Mouse (Mus musculus) 416B (cell line): Measurements from ENCODE around the gene Tnfsfm13.

Experiments
- DNase-seq: peaks from one replicate; pipeline ENCODE4 v3.0.0; 2011; ENCODE audit warnings: low read depth

The Tnfsfm13 gene

GRCm38 (mm10) chr11:69695361-69696181, at the start of gene Tnfsfm13, which contains the start of gene Tnfsf12:
Gene Tnfsfm13 (minus strand): TSS chr11:69696098.
Gene Tnfsf12 (minus strand): TSS chr11:69695849.
- no peak for DNase-seq

GRCm38 (mm10) chr11:69731408-69731807, 35.5 kb upstream of the Tnfsfm13 start:
- DNase-seq: peak; percentile 45

- peak; percentile 91 for DNase-seq
These were observed 33.2 kb upstream of the Tnfsfm13 start for GRCm38 (mm10) chr11:69729063-69729462.

DNA sequence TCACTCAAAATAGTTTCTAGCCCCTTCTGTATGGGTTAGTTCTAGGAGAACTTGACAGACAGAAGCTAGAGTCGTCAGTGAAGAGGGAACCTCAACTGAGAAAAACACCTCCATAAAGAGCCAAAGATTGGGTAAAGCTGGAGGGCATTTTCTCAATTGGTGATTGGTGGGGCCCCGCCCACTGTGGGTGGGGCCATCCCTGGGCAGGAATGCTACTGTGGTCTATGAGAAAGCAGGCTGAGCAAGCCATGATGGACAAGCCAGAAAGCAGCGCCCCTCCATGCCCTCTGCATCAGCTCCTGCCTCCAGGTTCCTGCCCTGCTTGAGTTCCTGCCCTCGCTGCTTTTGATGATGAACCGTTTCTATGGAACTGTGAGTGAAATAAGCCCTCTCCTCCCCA, 30.1 kb upstream of the Tnfsfm13 start:
- peak; percentile 36 for DNase-seq

- no peak for DNase-seq
These were observed 27.2 kb upstream of the Tnfsfm13 start for GRCm38 (mm10) chr11:69723074-69723473.

DNA sequence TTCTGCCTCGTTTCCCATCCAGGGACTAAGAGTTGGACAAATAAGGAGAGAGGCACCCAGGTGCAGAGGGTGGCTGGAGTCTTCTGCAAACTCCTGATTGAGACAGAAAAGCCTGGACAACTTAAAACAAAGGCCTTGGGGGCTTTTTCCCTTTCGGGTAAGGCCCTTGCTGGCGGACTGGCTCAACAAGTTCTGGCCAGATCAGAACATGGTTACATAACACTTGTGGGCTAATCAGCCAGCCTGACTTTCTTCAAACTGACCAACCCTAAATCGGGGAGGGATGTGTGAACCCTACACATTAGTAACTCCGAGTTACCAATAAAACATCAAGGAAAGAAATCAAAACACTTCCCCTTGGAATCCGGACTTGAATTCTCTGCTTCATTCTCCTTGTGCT, 25.0 kb upstream of the Tnfsfm13 start:
- no peak for DNase-seq

DNA sequence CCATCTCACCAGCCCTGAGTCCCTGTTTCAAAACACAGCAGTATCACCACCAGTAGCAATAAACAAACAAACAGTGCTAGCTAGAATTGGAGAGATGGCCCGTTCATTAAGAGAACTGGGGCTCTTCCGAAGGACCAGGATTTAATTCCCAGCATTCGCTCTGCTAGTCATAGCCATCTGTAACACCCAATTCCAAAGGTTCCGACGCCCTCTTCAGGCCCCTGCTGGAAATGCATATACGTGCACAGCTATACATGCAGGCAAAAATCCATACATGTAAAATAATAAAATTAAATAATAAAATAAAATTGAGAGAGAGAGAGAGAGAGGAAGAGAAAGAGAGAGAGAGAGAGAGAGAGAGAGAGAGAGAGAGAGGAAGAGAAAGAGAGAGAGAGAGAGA, 23.5 kb upstream of the Tnfsfm13 start:
- no peak for DNase-seq

- no peak for DNase-seq
These were observed 22.8 kb upstream of the Tnfsfm13 start for GRCm38 (mm10) chr11:69718661-69719060.

- DNase-seq: no peak
These were observed 21.1 kb upstream of the Tnfsfm13 start for GRCm38 (mm10) chr11:69716953-69717352.

DNA sequence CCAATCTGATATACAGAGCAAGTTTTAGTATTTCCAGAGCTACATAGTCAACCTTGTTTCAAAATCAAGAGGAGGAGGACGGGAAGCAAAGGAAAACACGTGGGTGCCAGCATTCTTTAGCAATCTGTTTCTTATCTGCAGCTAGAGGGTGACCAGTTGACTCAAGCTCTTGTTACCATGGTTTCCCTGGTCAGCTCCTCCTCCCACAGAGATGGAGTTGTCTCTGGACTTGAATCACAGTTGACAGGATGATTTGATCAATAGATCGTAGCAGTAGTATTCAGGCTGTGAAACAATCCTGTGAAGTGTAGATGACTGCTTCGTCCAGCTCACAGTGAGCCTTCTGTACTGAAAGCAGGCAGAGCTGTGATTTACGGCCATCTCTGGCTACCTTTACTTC, 20.0 kb upstream of the Tnfsfm13 start:
- DNase-seq: peak; percentile 88

DNA sequence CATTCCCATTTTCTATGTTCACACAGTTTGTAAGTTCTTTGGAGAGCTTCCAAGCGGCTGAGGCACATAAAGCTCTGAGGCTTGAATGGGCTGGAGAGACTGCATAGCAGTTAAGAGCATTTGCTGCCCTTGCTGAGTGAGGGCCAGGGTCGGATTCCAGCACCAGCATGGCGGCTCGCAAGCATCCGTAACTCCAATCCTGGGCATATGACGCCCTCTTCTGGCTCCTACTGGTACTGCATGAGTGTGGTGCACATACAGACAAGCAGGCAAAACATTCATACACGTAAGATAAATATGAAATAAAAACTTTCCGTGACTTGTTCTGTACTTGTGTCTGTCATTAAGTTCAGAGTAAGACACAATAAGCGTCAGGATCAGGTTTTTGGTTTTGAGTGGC, 19.6 kb upstream of the Tnfsfm13 start:
- DNase-seq: no peak

DNA sequence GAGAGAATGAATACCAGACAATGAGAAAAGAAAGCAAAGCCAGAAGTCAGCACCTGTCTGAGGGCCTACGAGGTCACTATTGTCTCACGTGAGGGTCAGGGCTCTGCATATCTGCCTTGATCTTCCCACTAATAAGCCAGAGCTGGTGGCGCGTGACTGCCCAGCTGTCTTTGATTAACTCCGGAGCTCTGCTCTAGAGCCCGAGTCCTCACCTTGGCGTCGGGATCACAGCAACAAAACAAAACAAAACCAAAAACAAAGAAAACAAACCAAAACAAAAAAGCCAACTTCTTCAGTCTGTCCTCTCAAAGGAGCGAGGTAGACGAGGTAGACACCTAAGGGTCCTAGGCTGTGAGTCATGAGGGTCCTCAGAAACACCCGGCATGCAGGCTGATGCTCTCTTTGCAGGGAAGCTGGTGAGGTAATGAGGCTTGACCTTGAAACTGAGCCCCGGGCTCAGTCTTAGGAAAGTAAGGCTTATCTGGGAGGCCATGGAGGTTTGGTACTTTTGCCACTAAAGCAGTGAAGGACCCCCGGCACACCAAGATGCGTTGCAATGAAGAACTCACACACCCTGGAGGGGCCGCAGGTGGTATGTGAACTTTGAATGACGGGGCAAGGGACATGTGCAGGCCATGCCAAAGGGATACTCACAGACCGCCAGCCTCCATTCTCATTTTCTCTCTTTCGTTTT, 18.9 kb upstream of the Tnfsfm13 start:
- no peak for DNase-seq

GRCm38 (mm10) chr11:69712954-69713672, 17.2 kb upstream of the Tnfsfm13 start:
- no peak for DNase-seq

DNA sequence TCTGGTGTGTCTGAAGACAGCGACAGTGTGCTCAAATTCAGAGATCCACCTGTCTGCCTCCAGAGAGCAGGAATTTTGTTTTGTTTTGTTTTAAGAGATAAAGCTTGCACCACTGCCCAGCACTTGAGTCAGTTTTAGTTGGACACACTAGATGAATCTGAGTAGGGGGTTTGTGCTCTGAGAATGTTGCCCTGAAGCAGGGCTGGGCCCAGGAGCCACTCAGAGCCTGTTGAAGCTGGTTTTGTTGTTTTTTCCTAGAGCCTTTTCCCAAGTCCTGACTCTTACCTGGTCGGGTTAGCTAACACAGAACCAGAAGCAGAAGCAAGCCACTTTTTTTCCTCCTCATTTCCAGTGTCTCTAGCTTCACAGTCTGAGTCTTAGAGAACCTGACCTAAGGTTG, 15.2 kb upstream of the Tnfsfm13 start:
- DNase-seq: no peak

GRCm38 (mm10) chr11:69710470-69710869, 14.6 kb upstream of the Tnfsfm13 start:
- no peak for DNase-seq

GRCm38 (mm10) chr11:69709554-69710446, 13.9 kb upstream of the Tnfsfm13 start:
- DNase-seq: no peak

GRCm38 (mm10) chr11:69708614-69709265, 12.8 kb upstream of the Tnfsfm13 start:
- no peak for DNase-seq

GRCm38 (mm10) chr11:69707873-69708381, 12.0 kb upstream of the Tnfsfm13 start:
- DNase-seq: no peak

DNA sequence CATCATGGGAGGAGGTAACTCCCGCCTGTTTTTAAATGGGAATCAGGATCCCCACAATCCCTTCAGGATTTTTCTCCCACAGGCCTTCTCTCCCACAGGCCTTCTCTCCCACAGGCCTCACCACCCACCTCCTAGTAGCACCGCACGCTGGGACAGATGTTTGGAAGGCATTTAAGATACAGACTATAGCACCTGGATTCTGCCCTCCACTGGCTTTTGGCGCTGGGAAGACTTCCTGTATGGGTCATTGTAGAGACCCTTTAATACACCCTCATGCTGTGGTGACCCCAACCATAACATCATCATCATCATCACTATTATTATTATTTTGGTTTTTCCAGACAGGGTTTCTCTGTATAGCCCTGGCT, 11.6 kb upstream of the Tnfsfm13 start:
- DNase-seq: no peak

DNA sequence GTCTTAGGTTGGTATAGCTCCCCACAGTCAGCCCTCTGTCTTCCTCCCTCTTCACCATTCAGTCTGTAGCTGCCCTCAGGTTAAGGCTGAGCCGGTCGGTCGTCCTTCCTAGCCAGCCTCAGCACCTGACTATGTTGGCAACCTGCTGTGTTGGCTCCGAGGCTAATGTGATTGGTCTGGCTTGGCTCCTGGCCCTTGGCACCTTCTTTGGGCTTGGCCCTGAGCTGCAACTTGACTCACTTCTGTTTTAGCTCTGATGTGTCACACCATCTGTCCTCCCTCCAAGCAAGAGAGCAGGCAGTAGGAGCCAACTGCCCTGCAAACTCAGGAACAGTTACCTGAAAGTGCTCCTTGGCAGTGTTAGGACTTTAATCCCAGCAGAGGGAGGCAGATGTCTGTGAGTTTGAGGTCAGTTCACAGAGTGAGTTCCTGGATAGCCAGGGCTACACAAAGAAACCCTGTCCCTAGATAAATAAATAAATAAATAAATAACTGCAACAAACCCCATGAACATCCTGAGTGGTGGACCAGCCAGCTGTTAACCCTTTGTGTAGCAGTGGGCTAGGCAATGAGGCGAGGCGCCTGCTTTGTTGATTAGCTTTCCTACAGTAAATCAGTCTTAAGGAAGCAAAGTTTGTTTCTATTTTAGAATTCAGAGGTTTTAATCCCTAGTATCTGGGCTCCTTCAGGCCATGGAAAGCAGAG, 11.0 kb upstream of the Tnfsfm13 start:
- DNase-seq: no peak
